Mouse (Mus musculus) stomach, postnatal 0 days (tissue): ENCODE results near the gene Slc9c1. TPM values are rescaled to one million over a fixed set of nuclear protein-coding genes. Genes with fewer than 3 reads are reported as not detected.

ENCODE experiments used
- ATAC-seq: fragments of 200-750 bp; cut with Nextera tagmentation; 2 replicates; pipeline ENCODE4 v1.8.0; 2017; ENCODE audit not compliant: low FRiP score, low TSS enrichment
- DNase-seq: peaks from one replicate; pipeline ENCODE4 v3.0.0-alpha.2; 2016; ENCODE audit warnings: low spot score
- H3K27ac ChIP-seq: fragments of 300-500 bp; sonication (generic); replicated peaks from 2 replicates; pipeline ENCODE4 v1.5.1; 2014; ENCODE audit warnings: mild to moderate bottlenecking, control low read depth
- H3K27me3 ChIP-seq: fragments of 300-500 bp; sonication (generic); 2 replicates; pipeline ENCODE4 v1.6.1; 2014; ENCODE audit warnings: low read length; ENCODE audit not compliant: control insufficient read depth, insufficient read depth
- H3K36me3 ChIP-seq: fragments of 300-500 bp; sonication (generic); 2 replicates; pipeline ENCODE4 v1.6.1; 2014; ENCODE audit warnings: low read length, mixed read lengths; ENCODE audit not compliant: control insufficient read depth, insufficient read depth
- H3K4me1 ChIP-seq: fragments of 300-500 bp; sonication (generic); replicated peaks from 2 replicates; pipeline ENCODE4 v1.6.1; 2014; ENCODE audit warnings: antibody characterized with exemption; ENCODE audit not compliant: control insufficient read depth, insufficient read depth
- H3K4me2 ChIP-seq: fragments of 300-500 bp; sonication (generic); replicated peaks from 2 replicates; pipeline ENCODE4 v1.6.1; 2014; ENCODE audit warnings: low read depth, mild to moderate bottlenecking, control low read depth, moderate library complexity
- H3K4me3 ChIP-seq: fragments of 300-500 bp; sonication (generic); 2 replicates; pipeline ENCODE4 v1.5.1; 2014; ENCODE audit warnings: low read depth, low read length, control low read depth
- H3K9ac ChIP-seq: fragments of 300-500 bp; sonication (generic); 2 replicates; pipeline ENCODE4 v1.6.1; 2014; ENCODE audit warnings: mild to moderate bottlenecking, low read length, control low read depth, mixed read lengths
- H3K9me3 ChIP-seq: fragments of 300-500 bp; sonication (generic); 2 replicates; pipeline ENCODE4 v1.6.1; 2016; ENCODE audit warnings: low read length; ENCODE audit not compliant: control insufficient read depth
- CTCF ChIP-seq: IDR thresholded peaks from 2 replicates; pipeline ENCODE4 v1.5.1; 2016; ENCODE audit warnings: antibody characterized with exemption, low read depth, mild to moderate bottlenecking, moderate library complexity
- EP300 ChIP-seq: optimal IDR thresholded peaks from 2 replicates; pipeline ENCODE3; 2016; ENCODE audit warnings: antibody characterized with exemption
- WGBS: fragments of 180-500 bp; shearing (Covaris S2); extraction: QIAGEN DNeasy Blood & Tissue Kit; methylation state at CpG from one replicate; pipeline ENCODE4 v1.1.7; 2014; 5-methylcytosine and 5-hydroxymethylcytosine counted together
- polyA plus RNA-seq: library from polyadenylated mRNA; unstranded; fragments of >200 nt; fragmentation: Nextera tagmentation; extraction: Ambion mirVana; gene quantifications from 2 replicates; pipeline ENCODE4 v1.2.1, GENCODE M21; 2015

Slc9c1 gene
- polyA plus RNA-seq, 1 experiment from 2014 or later, result not detected

DNA sequence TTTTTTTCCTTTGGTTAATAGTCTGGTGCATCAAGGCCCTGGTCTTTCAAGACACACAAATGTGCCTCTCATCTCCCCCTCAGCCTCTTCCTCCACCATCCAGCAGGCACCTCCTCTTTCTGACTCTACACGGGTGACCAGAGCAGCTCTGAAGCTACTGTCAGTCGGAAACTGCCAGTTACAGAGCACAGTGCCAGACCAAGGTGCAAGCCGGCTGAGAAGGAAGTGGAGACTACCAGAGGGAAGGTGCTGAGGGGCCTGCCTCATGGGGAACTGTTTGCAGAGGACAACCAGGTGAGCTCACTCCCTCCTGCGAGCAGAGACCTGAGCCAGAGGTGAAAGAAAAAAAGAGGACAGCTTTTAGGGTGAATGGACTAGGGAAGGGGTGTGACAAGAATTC, 75.2 kb downstream of the Slc9c1 start, which contains the start of gene Gcsam:
Gene Gcsam (plus strand): TSS at position 114 of the 400 bp plus-strand sequence.
- DNase-seq, result peak; percentile 26
- Histone ChIP-seq H3K4me1 (no peaks in the 10 kb centered on the region), H3K36me3 (no peaks in the 10 kb centered on the region), H3K27ac (peak within 1 kb of the TSS; percentile 66; the same call in 1 of the 2 replicates), H3K9ac (no peak within 1 kb of the TSS), H3K9me3 (no peaks in the 10 kb centered on the region), H3K27me3 (no peaks in the 10 kb centered on the region), H3K4me2 (no peak within 1 kb of the TSS), H3K4me3 (no peak within 1 kb of the TSS)
- ATAC-seq, result peak; percentile 72; the same call in 1 of the 2 replicates
- WGBS, result 48% methylated on average over 4 of the region's 4 CpGs
- no peak for TF ChIP-seq EP300
- no peak for TF ChIP-seq CTCF

GRCm38 (mm10) chr16:45613247-45613646, 78.1 kb downstream of the Slc9c1 start:
- Histone ChIP-seq H3K27me3 (no peaks in the 10 kb centered on the region), H3K4me1 (no peaks in the 10 kb centered on the region), H3K4me2 (no peak overlapping the region), H3K27ac (no peak overlapping the region), H3K9me3 (no peaks in the 10 kb centered on the region), H3K9ac (no peak overlapping the region), H3K4me3 (no peak overlapping the region), H3K36me3 (no peaks in the 10 kb centered on the region)
- TF ChIP-seq CTCF, result no peak
- ATAC-seq (no peak), DNase-seq (no peak)
- WGBS, result 39% methylated on average over 2 of the region's 2 CpGs

GRCm38 (mm10) chr16:45615944-45616343, 80.8 kb downstream of the Slc9c1 start:
- Histone ChIP-seq H3K9ac (no peak overlapping the region), H3K27ac (no peak overlapping the region), H3K36me3 (no peaks in the 10 kb centered on the region), H3K4me1 (no peaks in the 10 kb centered on the region), H3K4me2 (no peak overlapping the region), H3K4me3 (no peak overlapping the region), H3K27me3 (no peaks in the 10 kb centered on the region), H3K9me3 (no peaks in the 10 kb centered on the region)
- 89% methylated on average over 1 of the region's 1 CpGs for WGBS
- no peak for ATAC-seq
- DNase-seq, result no peak
- TF ChIP-seq CTCF, result no peak

GRCm38 (mm10) chr16:45619751-45620375, 84.8 kb downstream of the Slc9c1 start:
- WGBS, result 40% methylated on average over 8 of the region's 8 CpGs
- no peak overlapping the region for H3K4me2 ChIP-seq
- no peak for DNase-seq
- no peak overlapping the region for H3K27ac ChIP-seq
- no peaks in the 10 kb centered on the region for H3K9me3 ChIP-seq
- no peak for ATAC-seq
- no peak overlapping the region for H3K9ac ChIP-seq
- TF ChIP-seq CTCF (no peak), EP300 (no peak)
- no peaks in the 10 kb centered on the region for H3K27me3 ChIP-seq
- H3K4me3 ChIP-seq, result no peak overlapping the region
- H3K36me3 ChIP-seq, result no peaks in the 10 kb centered on the region
- H3K4me1 ChIP-seq, result no peaks in the 10 kb centered on the region

- 76% methylated on average over 4 of the region's 4 CpGs for WGBS
- no peak for ATAC-seq
These were observed 88.1 kb downstream of the Slc9c1 start for GRCm38 (mm10) chr16:45623230-45623629.

GRCm38 (mm10) chr16:45624791-45625190, 89.7 kb downstream of the Slc9c1 start:
- no peaks in the 10 kb centered on the region for H3K4me1 ChIP-seq
- ATAC-seq (no peak), DNase-seq (no peak)
- no peak for TF ChIP-seq CTCF
- TF ChIP-seq EP300, result no peak
- H3K27me3 ChIP-seq, result no peaks in the 10 kb centered on the region
- WGBS, result 72% methylated on average over 2 of the region's 2 CpGs
- no peaks in the 10 kb centered on the region for H3K9me3 ChIP-seq
- no peak overlapping the region for H3K4me3 ChIP-seq
- no peaks in the 10 kb centered on the region for H3K36me3 ChIP-seq
- H3K9ac ChIP-seq, result no peak overlapping the region
- no peak overlapping the region for H3K27ac ChIP-seq
- no peak overlapping the region for H3K4me2 ChIP-seq

More at GRCm38 (mm10) chr16:45623230-45623629, 88.1 kb downstream of the Slc9c1 start:
- TF ChIP-seq EP300, result no peak
- no peak for TF ChIP-seq CTCF
- no peaks in the 10 kb centered on the region for H3K27me3 ChIP-seq
- H3K9ac ChIP-seq, result no peak overlapping the region
- H3K4me2 ChIP-seq, result no peak overlapping the region
- H3K4me1 ChIP-seq, result no peaks in the 10 kb centered on the region
- H3K9me3 ChIP-seq, result no peaks in the 10 kb centered on the region
- DNase-seq, result no peak
- H3K27ac ChIP-seq, result no peak overlapping the region
- H3K36me3 ChIP-seq, result no peaks in the 10 kb centered on the region
- H3K4me3 ChIP-seq, result no peak overlapping the region
